Mouse (Mus musculus) lung, embryonic 16.5 days (tissue): ENCODE results near the gene Aqr. TPM values are rescaled to one million over a fixed set of nuclear protein-coding genes. Genes with fewer than 3 reads are reported as not detected.
A peak's percentile ranks its signal among the peaks of the same experiment; 100 is the strongest.

ENCODE experiments used
- ATAC-seq: fragments of 200-750 bp; cut with Nextera tagmentation; 2 replicates; pipeline ENCODE4 v1.8.0; 2017; ENCODE audit warnings: low read depth, mild to moderate bottlenecking, moderate library complexity
- H3K27ac ChIP-seq: fragments of 300-500 bp; sonication (generic); 2 replicates; pipeline ENCODE4 v1.5.1; 2014; ENCODE audit warnings: mild to moderate bottlenecking, control low read depth, low read length
- H3K27me3 ChIP-seq: fragments of 300-500 bp; sonication (generic); 2 replicates; pipeline ENCODE4 v1.6.1; 2014; ENCODE audit warnings: low read depth, low read length, mixed read lengths; ENCODE audit not compliant: control insufficient read depth, insufficient read depth
- H3K36me3 ChIP-seq: fragments of 300-500 bp; sonication (generic); 2 replicates; pipeline ENCODE4 v1.6.1; 2014; ENCODE audit warnings: low read length; ENCODE audit not compliant: control insufficient read depth, insufficient read depth
- H3K4me1 ChIP-seq: fragments of 300-500 bp; sonication (generic); replicated peaks from 2 replicates; pipeline ENCODE4 v1.6.1; 2014; ENCODE audit warnings: low read length, mixed read lengths; ENCODE audit not compliant: control insufficient read depth, insufficient read depth
- H3K4me2 ChIP-seq: fragments of 300-500 bp; sonication (generic); 2 replicates; pipeline ENCODE4 v1.6.1; 2014; ENCODE audit warnings: low read depth, low read length, control low read depth
- H3K4me3 ChIP-seq: fragments of 300-500 bp; sonication (generic); 2 replicates; pipeline ENCODE4 v1.5.1; 2014; ENCODE audit warnings: mild to moderate bottlenecking, low read length, control low read depth
- H3K9ac ChIP-seq: fragments of 300-500 bp; sonication (generic); 2 replicates; pipeline ENCODE4 v1.6.1; 2014; ENCODE audit warnings: low read length, control low read depth
- H3K9me3 ChIP-seq: fragments of 300-500 bp; sonication (generic); 2 replicates; pipeline ENCODE4 v1.6.1; 2016; ENCODE audit warnings: low read length; ENCODE audit not compliant: control insufficient read depth
- WGBS: fragments of 180-500 bp; shearing (Covaris S2); extraction: QIAGEN DNeasy Blood & Tissue Kit; methylation state at CpG from one replicate; pipeline ENCODE4 v1.1.7; 2014; 5-methylcytosine and 5-hydroxymethylcytosine counted together
- polyA plus RNA-seq: library from polyadenylated mRNA; unstranded; fragments of >200 nt; fragmentation: Nextera tagmentation; extraction: Ambion mirVana; gene quantifications from 2 replicates; pipeline ENCODE4 v1.2.1, GENCODE M21; 2015

Aqr gene
- polyA plus RNA-seq, 1 experiment from 2014 or later, result 38.5 TPM

DNA sequence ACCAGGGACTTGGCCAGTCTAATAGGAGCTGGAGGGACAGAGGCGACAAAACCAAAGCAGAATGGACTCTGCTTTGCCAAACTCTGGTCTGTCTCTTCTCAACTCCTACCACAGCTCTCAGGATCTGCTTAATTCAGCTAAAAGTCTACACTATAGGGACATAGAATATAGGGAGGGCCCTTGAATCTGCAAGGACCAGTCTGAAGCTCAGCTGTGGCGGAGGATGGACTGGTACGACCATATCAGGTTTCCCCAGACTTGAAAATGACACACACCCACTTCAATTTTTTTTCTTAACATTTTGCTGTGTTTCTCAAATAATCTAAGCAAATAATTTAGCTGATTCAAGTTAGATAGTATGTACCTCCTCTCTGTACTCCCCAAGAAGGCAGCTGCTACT is 69.6 kb downstream of the Aqr start:
- Histone ChIP-seq H3K27ac (no peak overlapping the region), H3K4me2 (no peak overlapping the region), H3K9me3 (no peaks in the 10 kb centered on the region), H3K27me3 (no peaks in the 10 kb centered on the region), H3K4me3 (no peak overlapping the region), H3K9ac (no peak overlapping the region), H3K36me3 (peaks cover 33% of the 10 kb centered on the region), H3K4me1 (no peaks in the 10 kb centered on the region)
- WGBS, result 88% methylated on average over 3 of the region's 3 CpGs
- no peak for ATAC-seq

DNA sequence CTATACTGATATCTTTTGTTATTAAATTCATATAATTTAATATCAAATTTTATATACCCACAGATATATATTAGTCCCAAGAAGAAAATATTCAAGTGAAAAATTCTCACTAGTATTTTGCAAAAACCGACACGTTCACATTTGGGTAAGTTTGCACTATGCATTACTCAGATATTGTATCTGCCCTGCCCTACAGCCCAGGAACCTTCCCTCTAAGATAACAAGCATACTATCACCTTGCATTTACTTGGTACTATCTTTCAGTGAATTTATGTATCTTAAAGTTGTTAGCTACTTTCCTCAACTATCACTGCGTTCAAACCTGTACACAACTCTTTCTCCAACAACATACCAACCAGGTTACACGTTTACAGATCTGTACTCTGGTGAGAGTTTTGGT is 71.3 kb downstream of the Aqr start:
- Histone ChIP-seq H3K27ac (no peak overlapping the region), H3K27me3 (no peaks in the 10 kb centered on the region), H3K36me3 (peaks cover 30% of the 10 kb centered on the region), H3K4me3 (no peak overlapping the region), H3K9me3 (no peaks in the 10 kb centered on the region), H3K4me1 (no peaks in the 10 kb centered on the region), H3K9ac (no peak overlapping the region), H3K4me2 (no peak overlapping the region)
- WGBS, result 92% methylated on average over 4 of the region's 4 CpGs
- ATAC-seq, result no peak

DNA sequence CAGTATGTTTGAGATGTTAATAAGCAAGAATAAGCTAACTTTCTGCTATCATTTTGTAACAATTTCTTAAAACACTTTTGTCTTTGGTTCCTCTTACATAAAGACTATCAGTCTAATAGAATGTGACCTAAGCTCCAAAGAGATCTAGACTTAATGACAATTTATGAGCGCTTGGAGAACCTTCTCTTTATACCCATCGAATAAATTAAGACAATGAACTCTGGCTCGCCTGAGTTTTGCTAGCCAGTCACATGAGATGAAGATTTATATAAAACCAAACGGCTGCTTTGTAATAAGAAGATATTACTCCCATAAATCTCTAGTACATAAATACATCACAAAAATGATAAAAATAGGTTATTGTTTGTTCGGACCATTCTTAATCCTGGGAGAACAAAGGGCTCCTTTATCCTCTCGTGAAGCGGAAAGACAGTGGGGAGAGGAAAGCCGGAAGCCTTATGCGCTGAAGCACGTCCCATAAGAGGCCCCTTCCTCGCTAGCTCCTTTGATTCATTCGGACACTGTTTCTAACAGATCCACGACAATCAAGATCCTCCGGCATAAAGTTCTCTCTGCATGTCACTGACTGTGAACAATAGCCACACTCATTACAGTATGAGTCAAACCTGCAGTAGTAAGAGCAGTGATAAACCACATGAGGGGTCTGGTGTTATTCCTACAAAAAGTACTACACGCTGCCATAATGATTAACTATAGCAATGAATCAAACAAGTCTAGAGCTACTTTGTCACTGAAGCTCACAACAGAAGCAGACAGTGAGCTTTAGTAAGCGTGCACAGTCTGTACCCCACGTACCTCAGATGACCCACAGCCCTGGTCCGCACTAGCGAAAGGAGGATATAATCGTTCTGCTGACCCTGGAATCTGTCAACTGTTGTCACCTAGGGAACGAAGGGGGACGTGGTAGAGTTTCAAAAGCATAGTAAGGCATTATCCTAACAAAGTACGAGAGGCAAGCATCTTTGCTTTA is 79.2 kb downstream of the Aqr start:
- Histone ChIP-seq H3K27me3 (no peaks in the 10 kb centered on the region), H3K4me3 (no peak overlapping the region), H3K4me2 (no peak overlapping the region), H3K4me1 (no peaks in the 10 kb centered on the region; the same call in 1 of the 2 replicates), H3K36me3 (peaks cover 29% of the 10 kb centered on the region), H3K9ac (no peak overlapping the region), H3K9me3 (no peaks in the 10 kb centered on the region), H3K27ac (no peak overlapping the region)
- WGBS, result 81% methylated on average over 23 of the region's 23 CpGs
- ATAC-seq, result no peak

DNA sequence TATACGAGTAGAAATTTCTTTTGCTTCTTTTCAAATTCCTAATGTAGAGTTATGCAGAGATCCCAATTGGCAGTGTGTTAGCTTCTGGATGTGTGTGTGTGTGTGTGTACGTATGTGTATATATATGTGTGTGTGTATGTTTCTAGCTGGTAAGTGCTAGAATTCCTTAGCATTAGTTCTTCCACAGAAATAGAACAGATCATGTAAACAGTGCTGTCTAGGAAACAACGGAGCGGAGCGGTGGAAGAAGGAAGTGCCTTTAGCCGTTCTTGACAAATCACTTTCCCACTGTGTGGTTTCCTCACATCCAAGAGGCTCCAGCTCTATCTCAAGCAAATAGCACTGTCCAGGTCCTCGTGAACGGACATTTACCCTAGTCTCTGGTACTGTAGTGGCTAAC is 80.4 kb downstream of the Aqr start:
- H3K9me3 ChIP-seq, result no peaks in the 10 kb centered on the region
- peaks cover 27% of the 10 kb centered on the region for H3K36me3 ChIP-seq
- ATAC-seq, result peak; percentile 71
- no peak overlapping the region for H3K9ac ChIP-seq
- 0 out of 2 replicates have a peak overlapping the region, but pooled peaks have one; percentile 47 for H3K27ac ChIP-seq
- no peak overlapping the region for H3K4me2 ChIP-seq
- 50% methylated on average over 8 of the region's 8 CpGs for WGBS
- H3K4me3 ChIP-seq, result no peak overlapping the region
- no peaks in the 10 kb centered on the region for H3K27me3 ChIP-seq
- H3K4me1 ChIP-seq, result no peaks in the 10 kb centered on the region; the same call in 1 of the 2 replicates

DNA sequence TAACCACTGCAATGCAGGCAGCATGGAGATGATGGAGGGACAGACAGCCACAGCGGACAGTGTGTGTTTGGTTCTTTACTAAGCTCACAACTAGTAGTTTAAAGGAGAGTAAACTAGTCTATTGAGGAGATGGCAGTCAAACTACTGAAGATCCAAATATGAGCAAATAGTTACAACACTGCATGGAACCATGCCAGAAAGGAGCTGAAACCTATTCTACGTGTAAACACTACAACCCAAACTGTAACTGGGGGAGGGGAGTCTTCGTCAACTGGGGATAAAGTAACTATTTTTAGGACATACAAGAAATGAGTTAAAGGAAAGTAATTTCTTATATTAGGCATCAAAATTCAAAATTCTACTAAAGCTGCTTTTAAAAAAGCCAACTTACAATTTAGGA is 84.4 kb downstream of the Aqr start:
- H3K27ac ChIP-seq, result no peak overlapping the region
- no peaks in the 10 kb centered on the region; the same call in 1 of the 2 replicates for H3K4me1 ChIP-seq
- H3K9ac ChIP-seq, result no peak overlapping the region
- 51% methylated on average over 3 of the region's 3 CpGs for WGBS
- H3K4me2 ChIP-seq, result no peak overlapping the region
- peaks cover 30% of the 10 kb centered on the region for H3K36me3 ChIP-seq
- H3K9me3 ChIP-seq, result no peaks in the 10 kb centered on the region
- no peaks in the 10 kb centered on the region for H3K27me3 ChIP-seq
- no peak for ATAC-seq
- no peak overlapping the region for H3K4me3 ChIP-seq

DNA sequence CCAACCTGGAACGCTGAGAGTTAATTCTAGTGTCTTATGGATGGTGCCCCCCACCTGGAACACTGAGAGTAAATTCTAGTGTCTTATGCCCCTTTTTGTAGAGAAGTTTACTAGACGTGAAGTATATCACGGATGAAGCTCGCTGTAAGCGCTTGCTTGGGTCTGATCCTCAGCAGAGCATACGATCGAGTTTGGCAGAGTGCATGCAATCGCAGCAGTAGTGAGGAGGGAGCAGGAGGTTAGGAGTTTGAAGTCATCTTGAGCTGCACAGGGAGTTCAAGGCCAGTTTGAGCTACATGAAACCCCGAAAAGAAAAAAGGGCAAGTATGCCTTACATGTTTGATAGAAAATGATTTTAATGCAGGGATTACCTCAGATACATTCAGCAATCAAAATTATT is 86.0 kb downstream of the Aqr start:
- peaks cover 30% of the 10 kb centered on the region for H3K36me3 ChIP-seq

DNA sequence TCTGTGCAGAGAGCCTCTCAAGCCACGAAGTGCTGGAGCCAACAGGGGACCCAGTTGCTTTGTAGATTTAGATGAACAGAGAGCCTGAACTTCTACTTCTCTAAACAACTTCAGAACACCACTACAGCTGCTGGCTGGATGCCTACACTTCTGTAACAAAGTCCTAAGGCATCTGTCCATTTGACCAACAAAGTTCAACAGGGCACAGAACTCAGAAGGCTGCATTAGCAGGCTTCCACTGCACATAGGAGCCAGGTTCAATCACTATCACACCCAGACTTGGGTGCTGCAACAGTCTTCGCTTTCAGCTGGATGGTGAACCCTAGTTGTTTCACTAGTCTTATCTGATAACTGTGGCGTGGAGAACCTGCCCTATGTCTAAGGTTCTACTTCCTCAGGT is 87.0 kb downstream of the Aqr start:
- H3K36me3 ChIP-seq, result peaks cover 22% of the 10 kb centered on the region
- no peaks in the 10 kb centered on the region for H3K27me3 ChIP-seq
- H3K4me2 ChIP-seq, result no peak overlapping the region
- WGBS, result 82% methylated on average over 3 of the region's 3 CpGs
- H3K9me3 ChIP-seq, result no peaks in the 10 kb centered on the region
- H3K4me1 ChIP-seq, result no peaks in the 10 kb centered on the region
- no peak overlapping the region for H3K4me3 ChIP-seq
- ATAC-seq, result no peak
- no peak overlapping the region for H3K27ac ChIP-seq
- H3K9ac ChIP-seq, result no peak overlapping the region

More for the DNA sequence above, 86.0 kb downstream of the Aqr start:
- no peak overlapping the region for H3K4me3 ChIP-seq
- H3K27ac ChIP-seq, result no peak overlapping the region
- no peak overlapping the region for H3K9ac ChIP-seq
- H3K9me3 ChIP-seq, result no peaks in the 10 kb centered on the region
- no peak overlapping the region for H3K4me2 ChIP-seq
- no peaks in the 10 kb centered on the region for H3K27me3 ChIP-seq
- ATAC-seq, result no peak
- WGBS, result 91% methylated on average over 9 of the region's 9 CpGs
- no peaks in the 10 kb centered on the region for H3K4me1 ChIP-seq

DNA sequence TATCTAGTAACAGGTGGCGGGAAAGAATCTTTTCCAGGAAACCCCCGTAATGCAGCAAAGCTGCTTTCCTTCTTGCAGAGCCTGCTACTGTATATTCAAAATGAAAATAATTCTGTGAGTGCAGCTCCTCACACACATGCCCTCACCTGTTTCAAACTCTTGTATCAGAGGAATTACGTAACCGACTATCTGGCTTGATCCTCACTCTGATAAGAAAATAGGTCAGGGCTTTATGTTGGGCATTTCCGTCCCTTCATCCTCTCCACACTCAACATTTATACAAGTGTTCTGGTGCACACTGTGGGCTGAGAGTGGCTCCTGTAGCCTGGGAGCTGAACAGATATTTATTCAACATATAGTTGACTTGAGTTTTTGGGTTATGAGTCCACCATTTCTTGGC is 87.7 kb downstream of the Aqr start:
- no peak overlapping the region for H3K27ac ChIP-seq
- WGBS, result 88% methylated on average over 5 of the region's 5 CpGs
- H3K4me1 ChIP-seq, result no peaks in the 10 kb centered on the region
- no peaks in the 10 kb centered on the region for H3K27me3 ChIP-seq
- H3K36me3 ChIP-seq, result peaks cover 20% of the 10 kb centered on the region
- no peak for ATAC-seq
- no peak overlapping the region for H3K4me2 ChIP-seq
- H3K9me3 ChIP-seq, result no peaks in the 10 kb centered on the region
- no peak overlapping the region for H3K9ac ChIP-seq
- no peak overlapping the region for H3K4me3 ChIP-seq

DNA sequence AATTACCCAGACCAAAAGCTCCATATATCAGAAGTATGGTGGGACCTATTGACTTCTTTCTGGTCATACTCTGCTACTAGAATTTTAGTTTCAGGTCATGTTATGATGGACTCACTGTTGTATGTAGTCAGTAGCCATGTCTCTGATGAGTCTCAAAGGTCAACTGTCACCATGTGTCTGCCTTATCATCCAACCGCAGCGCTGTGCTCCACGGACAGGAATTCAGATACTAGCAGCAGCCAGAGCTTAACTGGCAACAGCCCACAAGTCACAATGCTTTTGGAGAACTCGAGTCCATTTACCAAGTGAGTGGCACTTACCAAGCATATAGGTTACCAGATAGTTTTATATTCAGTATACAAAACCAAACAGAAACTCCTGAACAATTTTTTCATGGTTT is 89.2 kb downstream of the Aqr start:
- WGBS, result 82% methylated on average over 4 of the region's 4 CpGs
- H3K27ac ChIP-seq, result no peak overlapping the region
- no peaks in the 10 kb centered on the region for H3K9me3 ChIP-seq
- no peaks in the 10 kb centered on the region for H3K27me3 ChIP-seq
- no peak for ATAC-seq
- no peak overlapping the region for H3K9ac ChIP-seq
- H3K4me1 ChIP-seq, result no peaks in the 10 kb centered on the region; the same call in 1 of the 2 replicates
- H3K36me3 ChIP-seq, result peaks cover 17% of the 10 kb centered on the region
- no peak overlapping the region for H3K4me2 ChIP-seq
- H3K4me3 ChIP-seq, result no peak overlapping the region
